Mouse (Mus musculus) frontal cortex, postnatal 36 days (tissue): Measurements from ENCODE around the gene Hdhd5.

ENCODE experiments used
- DNase-seq, 2 experiments: peaks; one replicate each; pipeline ENCODE4 v3.0.0; 2022; ENCODE audit warnings: low spot score in 2 of 2

The Hdhd5 gene

DNA sequence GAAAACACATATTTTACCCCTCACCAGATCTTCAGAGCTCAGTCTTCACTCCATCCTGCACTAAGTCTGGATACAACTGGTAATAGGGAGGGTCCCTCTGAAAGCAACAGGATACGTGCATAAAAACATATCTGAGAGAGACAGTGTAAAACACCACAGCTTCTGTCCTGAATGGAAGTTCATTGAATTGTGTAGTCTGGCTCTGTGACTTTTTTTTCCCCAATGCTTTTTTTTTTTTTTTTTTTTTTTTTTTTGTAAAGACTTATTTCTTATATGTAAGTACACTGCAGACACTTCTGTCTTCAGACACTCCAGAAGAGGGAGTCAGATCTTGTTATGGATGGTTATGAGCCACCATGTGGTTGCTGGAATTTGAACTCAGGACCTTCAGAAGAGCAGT, 1.5 kb upstream of the Hdhd5 start:
- no peak for DNase-seq

DNA sequence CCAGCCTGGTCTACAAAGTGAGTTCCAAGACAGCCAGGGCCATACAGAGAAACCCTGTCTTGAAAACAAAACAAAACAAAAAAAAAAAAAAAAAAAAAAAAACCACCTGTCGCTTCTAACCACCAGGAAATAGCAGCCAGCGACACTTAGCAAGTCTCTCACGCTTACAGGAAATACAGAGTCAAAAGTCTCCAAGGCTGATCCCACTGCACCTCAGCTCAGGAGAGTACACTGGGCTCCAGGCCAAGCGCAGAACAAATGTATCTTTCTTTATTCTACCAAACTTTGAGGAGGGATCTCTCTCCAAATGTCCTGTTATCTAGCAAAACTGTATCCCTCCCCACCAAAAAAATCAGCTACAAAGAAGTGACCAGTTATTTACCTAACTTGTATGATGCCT, 2.0 kb downstream of the Hdhd5 start:
- no peak for DNase-seq

DNA sequence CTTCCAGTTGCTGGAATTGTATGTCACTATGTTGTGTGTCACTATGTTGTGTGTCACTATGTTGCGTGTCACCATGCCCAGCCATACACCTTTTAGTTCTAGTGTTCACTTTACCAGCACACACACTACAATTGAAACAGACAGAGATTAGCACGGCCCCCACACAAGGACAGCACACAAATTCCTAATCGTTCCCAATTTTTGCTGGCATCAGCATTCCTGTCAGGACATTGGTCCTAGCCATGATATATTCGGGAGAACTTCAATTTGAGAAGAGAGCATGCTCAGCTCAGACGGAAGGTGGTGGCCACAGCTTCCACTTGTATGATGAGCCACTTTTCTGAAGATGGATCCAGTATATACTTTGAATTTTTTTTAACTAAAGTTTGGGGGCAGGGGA, 6.3 kb downstream of the Hdhd5 start:
- no peak for DNase-seq

DNA sequence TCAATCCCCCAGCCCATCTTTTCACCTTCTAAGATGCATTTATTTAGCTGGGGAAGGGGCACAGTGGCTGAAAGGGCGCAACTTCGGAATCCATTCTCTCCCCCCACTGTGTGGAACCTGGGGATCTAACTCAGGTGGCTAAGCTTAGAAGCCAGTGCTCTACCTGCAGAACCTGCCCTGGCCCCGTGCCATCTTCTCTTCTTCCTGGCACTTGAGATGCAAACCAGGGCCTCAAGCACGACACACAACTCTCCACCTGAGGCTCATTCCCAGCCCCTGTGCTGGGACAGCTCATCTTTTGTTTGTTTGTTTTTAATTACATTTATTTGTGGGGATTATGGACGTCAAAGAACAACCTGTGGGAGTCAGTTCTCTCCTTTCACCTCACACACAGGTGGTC, 11.5 kb downstream of the Hdhd5 start:
- DNase-seq, result no peak

DNA sequence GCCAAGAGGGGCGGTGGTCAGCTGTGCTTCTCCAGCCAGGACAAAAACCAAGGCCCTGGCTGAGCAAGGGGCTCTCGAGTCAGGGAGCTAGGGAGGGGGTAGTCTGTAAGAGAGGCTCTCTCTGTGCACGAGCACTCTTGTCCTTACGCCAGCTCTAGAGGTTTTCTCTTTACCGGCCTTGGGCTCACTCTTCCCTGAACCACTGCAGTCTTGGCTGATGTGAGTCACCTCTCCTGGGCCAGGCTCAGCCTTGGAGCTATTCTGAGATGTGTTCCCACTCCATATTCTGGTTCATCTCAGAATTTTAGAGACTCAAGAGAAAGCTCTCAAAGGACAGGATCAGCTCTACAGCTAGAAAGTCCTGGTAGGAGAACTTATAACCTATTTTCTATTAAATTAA, 13.8 kb downstream of the Hdhd5 start:
- peak in 1 of 2 experiments; percentile 44 for DNase-seq

DNA sequence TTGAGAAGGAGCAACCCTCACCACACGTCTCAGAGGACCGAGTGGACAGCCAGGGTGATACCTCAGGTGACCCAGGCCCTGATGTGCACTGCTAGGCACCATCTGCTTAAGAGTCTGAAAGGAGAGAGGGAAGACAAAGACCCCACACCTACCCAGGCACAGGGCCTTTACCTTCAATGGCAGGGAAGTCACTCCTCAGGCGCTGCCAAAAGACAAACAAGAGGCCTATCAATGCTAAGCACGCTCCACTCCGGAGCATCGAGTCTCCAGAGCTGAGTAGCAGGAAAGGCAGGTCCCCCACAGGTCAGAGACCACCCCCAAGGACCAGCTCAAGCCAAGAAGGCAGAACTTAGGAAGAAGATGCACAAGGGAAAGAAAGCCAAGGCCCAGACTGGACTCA, 14.2 kb downstream of the Hdhd5 start:
- no peak for DNase-seq

DNA sequence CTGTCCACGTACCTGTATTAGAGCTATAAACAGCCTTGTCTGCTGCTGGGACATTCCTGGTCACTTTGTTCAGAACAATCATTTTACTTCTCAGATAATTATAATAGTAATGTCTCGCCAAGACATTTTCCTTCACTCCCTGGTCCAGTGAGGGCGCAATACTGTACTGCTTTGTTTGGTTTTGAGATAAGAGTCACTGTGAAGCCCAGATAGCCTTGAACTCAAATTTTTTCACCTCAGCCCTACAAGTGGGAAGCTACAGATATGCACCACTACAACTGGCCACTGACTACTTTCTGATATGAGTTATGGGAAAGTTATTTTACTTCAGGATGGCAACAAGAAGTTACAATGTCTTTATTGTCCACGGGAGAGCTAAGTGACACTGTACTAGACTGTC, 14.7 kb downstream of the Hdhd5 start:
- no peak for DNase-seq

DNA sequence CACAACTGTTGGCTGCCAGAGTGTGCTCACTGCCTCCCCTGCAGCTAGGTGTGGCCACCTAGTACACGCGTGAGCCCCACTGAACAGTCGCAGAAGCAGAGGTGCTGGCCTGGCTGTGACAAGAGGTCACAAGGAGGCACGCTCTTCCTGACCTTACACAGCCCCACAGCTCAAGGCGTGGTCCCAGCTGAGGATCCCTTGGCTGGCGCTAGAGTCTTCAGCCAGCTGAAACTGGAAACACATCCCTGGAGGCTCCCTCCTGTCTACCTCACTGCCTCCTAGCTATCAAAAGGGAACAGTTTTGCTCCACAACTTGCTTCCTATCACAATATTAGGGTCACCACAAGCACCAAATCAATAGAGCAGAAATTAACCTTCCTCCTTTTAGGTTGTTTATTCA, 19.9 kb downstream of the Hdhd5 start:
- no peak for DNase-seq

DNA sequence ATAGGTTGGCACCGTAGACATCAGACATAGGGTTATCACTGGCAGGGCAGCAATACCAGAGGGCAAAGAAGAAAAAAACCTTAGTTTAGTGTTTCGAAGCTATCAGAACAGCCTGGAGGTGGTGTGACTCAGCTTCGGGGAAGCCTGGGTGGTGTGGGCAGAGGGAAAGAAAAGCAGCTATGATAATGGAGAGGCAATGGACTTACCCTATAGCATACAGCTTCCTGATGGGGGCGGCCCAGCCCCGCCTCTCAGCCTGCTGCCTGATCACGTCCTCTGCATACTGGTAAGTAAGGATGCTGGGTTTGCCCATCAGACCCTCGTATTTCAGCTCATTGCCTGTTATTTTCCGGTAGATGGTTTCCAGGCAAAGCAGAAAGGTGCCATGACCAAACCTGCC, 20.7 kb downstream of the Hdhd5 start:
- DNase-seq, result peak; percentile 78 to 83

DNA sequence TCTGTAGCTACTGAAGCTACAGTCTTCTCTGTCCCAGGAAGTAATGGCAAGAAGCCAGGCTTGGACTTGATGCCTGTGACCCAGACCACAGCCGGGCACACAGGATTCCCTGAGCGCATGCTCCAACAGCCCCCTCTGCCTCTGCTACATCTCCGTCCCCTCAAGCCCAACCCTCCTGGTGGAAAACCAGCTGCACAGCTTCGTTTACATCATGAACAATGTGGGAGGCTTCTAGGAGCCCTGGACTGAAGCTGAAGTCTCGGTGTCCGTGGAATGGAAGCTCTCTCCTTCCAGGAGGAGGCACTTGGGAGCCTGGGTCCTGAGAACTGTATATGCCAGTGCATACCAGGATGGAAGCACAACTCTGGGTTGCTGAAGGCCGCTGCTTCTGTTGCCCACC, 21.1 kb downstream of the Hdhd5 start:
- DNase-seq, result no peak

DNA sequence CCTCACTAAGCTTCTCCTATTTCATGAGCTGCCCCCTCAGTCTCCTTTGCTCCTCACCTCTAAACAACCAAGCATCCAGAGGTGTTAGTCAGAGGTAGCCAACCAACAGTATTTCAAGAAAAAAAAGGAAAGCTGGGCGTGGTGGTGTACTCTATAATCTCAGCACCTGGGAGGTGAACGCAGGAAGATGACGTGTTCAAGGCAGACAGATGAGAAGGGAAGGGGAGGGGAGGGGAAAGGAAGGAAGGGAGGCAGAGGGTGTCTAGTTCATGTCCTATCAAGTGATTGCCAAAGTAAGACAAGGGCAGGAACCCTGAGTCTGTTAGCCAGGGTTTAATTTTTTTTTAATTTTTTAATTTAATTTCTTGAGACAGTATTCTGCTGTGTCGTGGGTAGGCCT, 22.5 kb downstream of the Hdhd5 start:
- no peak for DNase-seq

DNA sequence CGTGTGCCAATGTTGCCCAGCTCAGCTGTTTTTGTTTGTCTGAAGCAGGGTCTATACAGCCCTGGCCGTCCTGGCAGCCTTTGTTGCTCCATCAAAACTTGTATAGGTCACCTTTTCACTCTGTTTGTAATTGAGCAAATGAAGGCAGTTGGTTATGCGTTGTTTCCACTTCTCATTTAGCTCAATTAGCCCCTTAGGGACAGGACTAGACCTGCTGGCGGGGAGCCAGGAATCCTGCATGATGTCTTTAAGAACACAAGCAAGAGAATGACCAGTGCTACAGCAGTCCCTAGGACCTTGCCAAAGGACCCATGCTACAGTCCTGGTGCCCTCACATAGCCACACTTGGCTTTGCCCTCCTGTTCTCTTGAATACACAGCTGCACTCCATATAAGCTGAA, 25.6 kb downstream of the Hdhd5 start:
- DNase-seq, result no peak

DNA sequence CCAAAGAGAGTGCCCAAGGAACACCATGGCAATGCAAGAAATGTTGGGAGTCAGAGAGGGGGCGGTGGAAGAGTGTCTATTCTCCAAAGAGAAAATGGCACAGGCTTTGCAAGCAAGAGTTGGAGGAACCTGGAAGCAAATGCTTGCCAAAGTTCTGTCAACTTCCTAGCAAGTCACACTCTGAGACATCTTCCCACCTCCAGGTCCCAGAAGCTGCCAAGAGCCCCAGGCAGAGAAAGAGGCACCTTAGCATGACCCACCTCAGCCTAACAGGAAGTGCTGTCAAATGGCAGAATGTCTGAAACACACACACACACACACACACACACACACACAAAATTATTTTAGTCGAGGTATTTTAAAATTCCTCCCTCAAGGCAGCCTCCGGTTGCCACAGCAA, 27.1 kb downstream of the Hdhd5 start:
- peak; percentile 67 to 87 for DNase-seq

DNA sequence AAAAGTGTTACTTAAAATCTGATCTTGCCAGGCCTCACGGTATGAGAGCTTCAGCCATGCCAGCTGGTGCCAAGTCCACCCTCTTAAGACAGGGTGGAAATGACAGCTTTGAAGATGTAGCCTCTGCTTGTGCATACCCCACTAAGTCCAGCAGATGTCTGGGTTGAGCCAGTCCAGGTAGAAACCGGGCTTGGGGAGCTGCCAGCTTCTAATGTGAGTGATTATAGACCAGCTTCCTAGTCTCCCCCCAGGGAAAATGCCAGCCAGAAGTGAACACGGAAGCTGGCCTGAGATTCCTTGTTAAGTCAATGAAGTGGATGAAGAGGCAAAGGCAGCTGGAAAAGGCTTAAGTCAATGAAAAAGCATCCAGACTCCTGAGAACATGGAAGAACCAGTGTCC, 34.6 kb downstream of the Hdhd5 start:
- no peak for DNase-seq

DNA sequence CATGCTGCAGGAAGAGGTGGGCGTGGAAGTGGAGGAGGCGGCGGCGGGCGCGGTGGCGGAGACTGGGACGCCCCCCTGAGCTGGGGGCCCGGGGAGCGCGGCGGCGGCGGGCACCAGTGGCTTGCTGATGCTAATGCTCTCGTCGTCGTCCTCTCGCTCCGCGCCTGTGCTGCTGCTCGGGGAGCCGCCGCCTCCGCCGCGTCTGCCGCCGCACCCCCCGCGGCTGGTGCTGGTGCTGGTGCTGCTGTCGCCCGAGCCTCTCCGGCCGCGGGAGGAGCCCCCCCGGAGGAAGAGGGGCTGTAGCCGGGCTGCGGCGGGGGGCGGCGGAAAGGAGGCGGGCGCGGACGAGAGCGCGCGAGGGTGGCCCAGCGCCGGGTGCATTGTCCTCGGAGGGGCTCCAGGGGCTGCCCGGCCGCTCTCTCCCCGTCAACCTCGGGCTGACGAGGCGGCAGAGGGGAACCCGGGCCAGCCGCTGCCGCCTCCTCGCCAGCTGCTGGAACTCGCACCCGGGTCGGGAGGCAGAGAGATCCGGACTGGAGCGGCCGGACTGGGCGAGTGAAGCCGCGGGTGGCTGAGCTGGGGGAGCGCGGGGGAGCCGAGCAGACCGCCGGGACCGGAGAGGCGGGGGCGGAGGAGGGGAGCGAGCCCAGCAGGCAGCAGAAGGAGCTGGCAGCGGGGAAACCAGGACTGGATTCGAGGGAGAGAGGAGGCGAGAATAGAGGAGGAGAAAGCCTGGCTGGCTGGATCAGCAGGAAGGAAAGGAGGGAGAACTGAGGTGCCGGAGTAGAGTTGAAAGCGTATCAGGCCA, 37.5 kb downstream of the Hdhd5 start, which contains the start of gene Tmem121b:
Gene Tmem121b, minus strand, starts transcription at position 434 of the 808 bp plus-strand sequence.
- peak; percentile 91 to 93 for DNase-seq

DNA sequence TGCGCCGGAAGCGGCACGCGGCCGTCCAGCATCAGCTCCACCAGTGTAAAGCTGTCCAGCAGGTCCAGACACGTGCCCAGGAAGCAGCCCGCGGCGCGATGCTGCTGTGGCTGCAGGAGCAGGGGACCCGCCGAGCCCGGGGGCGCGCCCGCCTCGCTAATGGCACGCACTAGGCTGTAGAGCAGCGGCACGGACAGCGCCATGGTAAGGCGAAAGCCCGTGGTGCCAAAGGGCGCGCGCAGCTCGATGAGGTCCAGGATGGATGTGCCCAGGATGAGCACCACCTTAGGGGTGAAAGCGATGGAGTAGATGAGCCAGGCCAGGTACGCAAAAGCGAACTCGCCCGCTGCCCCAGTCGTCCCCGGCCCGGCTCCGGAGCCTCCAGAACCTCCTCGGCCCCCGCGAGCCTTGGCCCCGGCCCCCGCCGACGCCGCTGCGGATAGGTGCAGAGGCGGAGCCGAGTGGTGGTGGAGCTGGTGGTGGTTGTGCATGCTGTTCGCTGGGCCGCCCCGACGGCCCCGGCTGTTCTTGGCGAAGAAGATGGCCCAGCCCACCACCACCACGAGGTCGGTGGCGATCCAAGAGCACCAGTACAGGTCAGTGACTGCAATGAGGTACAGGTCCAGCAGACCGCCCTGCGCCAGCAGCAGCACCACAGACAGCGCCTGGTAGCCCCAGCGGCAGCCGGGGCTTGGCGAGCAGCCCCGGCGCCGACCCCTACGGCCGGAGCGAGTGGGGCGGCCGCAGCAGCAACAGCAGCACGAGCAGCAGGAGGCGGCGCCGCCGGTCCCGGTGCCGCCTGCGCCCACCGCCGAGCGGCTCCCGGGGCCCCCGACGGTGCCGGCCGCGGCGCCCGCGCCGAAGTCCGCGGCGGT, 38.4 kb downstream of the Hdhd5 start:
- no peak for DNase-seq

DNA sequence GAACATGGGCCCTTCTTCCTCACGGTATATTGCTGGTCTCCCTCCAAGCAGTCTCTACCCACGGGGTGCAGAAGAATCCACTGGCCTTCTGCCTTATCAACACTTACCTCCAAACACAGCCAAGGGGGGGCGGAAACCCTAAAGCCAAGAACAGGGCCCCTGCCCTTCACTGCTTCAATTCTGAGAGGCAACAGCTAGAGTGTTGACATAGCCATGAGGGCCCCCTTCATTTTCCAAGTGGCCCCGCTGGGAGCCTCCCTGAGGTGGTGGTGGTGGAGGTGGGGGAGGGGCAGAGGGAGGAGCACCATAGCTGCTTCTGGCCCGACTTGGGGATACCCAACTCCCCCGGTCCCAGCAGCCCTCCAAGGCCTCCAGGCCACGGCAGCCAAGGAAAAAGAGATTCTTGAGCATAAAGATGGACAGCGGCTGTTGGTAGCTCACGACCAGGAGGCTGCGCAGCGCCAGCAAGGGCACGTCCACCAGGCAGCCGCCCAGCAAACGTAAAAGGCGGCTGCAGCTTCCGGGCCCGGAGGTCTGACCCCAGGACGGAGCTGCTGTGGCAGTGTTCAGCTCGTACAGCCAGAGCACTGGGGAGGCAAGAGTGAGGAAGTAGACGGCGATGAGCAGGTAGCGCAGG, 39.1 kb downstream of the Hdhd5 start:
- no peak for DNase-seq

DNA sequence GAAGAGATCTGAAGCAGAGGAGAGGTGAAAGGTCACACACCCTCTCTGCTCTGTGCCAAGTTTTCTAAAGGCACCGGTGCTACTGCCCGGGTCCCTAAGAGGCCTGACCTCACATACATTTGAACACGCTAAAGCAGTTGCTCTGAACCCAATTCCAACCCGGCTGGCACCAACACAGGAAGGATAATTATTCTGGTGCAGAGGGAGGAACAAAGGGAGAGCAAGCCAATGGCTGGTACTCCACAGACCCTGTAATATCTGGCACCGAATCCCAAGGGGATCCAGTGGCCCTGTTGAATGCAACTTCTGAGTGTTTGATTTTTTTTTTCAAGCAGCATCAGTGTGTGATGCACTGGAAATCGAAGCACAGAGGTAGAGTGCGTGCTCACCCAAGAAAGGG, 40.1 kb downstream of the Hdhd5 start:
- no peak for DNase-seq

DNA sequence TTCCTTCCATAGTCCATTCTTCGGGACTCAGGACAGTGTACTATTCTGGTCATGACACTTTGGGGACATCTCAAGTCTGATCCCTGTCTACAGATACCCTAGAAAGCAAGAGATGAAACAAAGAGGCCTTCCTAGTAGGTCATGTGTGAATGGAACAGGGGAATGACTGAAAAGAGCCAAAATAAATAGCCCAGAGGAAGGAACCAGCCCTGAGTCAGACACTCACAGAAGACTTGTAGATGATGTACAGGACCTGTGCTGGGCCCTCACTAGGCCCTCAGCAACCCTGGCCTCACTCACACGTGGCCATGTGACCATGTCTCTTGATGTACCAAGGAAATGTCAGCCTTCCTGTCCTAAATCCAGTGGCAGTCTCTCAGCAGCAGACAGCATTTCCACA, 41.7 kb downstream of the Hdhd5 start:
- no peak for DNase-seq

DNA sequence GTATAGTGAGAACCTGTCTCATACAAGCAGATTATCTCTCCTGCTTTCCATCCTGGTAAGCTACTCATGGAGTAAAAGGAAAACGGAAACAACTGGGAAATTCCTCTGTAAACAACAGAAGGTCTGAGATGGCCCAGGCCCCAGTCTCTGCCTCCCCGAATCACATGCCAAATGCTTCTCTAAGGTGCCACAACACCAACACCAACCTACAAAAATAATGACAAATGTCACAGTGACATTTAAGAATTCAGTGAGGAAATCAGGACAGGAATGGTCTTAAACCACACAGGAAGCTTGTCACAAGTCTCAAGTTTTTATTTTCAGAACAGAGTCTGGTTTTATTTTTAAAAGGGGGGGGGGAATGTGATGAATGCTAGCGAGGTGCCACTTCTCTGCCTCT, 42.5 kb downstream of the Hdhd5 start:
- DNase-seq, result peak in 1 of 2 experiments; percentile 60

DNA sequence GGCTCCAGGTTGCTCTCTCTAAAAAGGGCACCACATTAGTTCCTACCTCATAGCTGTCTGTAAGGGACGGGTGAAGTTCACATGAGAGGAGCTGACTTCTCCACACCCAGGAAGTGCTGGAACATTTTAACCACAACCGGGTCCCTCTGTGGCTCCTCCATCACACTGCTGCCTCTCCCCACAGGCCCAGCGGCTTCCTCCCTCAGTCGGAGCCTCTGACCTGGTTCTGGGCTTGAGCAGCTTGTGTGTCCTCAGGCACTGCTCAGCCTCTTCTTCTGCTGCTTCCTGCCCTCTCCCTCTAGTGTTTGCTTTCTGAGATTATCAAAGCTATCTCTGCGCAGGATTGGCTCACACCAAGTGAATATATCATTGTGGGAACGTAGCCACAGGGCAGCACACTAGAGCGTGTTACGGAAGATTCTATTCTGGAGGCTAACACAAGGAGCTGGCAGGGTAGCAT, 45.0 kb downstream of the Hdhd5 start:
- no peak for DNase-seq

DNA sequence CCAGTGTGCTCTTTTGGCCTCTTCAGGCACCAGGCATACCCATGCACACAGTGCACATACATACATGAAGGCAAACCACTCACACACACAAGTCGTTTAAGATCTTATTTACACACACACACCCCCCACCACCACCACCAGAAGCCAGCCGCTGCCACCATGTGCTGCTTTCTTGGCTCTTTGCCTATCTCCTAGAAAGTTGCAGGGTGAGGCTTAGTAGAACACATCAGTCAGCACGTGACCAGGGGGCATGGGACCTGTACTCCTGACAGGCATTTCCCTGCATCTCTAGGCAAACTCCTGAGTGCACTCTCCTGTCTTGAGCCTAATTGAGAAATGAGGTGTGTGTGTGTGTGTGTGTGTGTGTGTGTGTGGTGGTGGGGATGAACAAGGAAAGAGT, 46.1 kb downstream of the Hdhd5 start:
- DNase-seq, result no peak
